Mouse (Mus musculus) forebrain, embryonic 10.5 days (tissue): ENCODE results near the gene Brca2. TPM values are rescaled to one million over a fixed set of nuclear protein-coding genes. Genes with fewer than 3 reads are reported as not detected.
"Not testable (repeated sequence)": the region's sequence is repeated elsewhere in the genome, so short reads cannot be mapped to it uniquely, and the experiment has no call there.

ENCODE experiments used
- DNase-seq: peaks from one replicate; pipeline ENCODE4 v3.0.0-alpha.2; 2017; ENCODE audit warnings: low spot score; ENCODE audit errors: extremely low spot score
- H3K27ac ChIP-seq: fragments of 300-500 bp; sonication (generic); 2 replicates; pipeline ENCODE4 v1.5.1; 2016; ENCODE audit warnings: mild to moderate bottlenecking
- H3K27me3 ChIP-seq: fragments of 300-500 bp; sonication (generic); 2 replicates; pipeline ENCODE4 v1.6.1; 2016; ENCODE audit warnings: mild to moderate bottlenecking; ENCODE audit not compliant: poor library complexity, severe bottlenecking
- H3K36me3 ChIP-seq: fragments of 300-500 bp; sonication (generic); replicated peaks from 2 replicates; pipeline ENCODE4 v1.6.1; 2016; ENCODE audit warnings: mild to moderate bottlenecking, moderate library complexity
- H3K4me1 ChIP-seq: fragments of 300-500 bp; sonication (generic); 2 replicates; pipeline ENCODE4 v1.6.1; 2016
- H3K4me3 ChIP-seq: fragments of 300-500 bp; sonication (generic); 2 replicates; pipeline ENCODE4 v1.5.1; 2016; ENCODE audit warnings: mild to moderate bottlenecking, moderate library complexity
- H3K9me3 ChIP-seq: fragments of 300-500 bp; sonication (generic); 2 replicates; pipeline ENCODE4 v1.6.1; 2016; ENCODE audit warnings: mild to moderate bottlenecking, moderate library complexity
- WGBS: fragments of 180-500 bp; shearing (Covaris S2); methylation state at CpG from one replicate; pipeline ENCODE4 v1.1.7; 2016; 5-methylcytosine and 5-hydroxymethylcytosine counted together
- polyA plus RNA-seq: library from polyadenylated mRNA; unstranded; fragments of >200 nt; fragmentation: Nextera tagmentation; extraction: Ambion mirVana; gene quantifications from 2 replicates; pipeline ENCODE4 v1.2.1, GENCODE M21; 2016

The Brca2 gene
- polyA plus RNA-seq = 43.3 and 44.0 TPM in 2 replicates

GRCm38 (mm10) chr5:150521937-150522866, at the start of gene Brca2:
TSS of gene Brca2 (plus strand) at chr5:150522630.
- H3K27me3 ChIP-seq = no peaks in the 10 kb centered on the region
- WGBS = 6% methylated on average over 63 of the region's 63 CpGs
- peaks cover 18% of the 10 kb centered on the region for H3K36me3 ChIP-seq
- peak within 1 kb of the TSS; percentile 76 for H3K4me3 ChIP-seq
- no peaks in the 10 kb centered on the region for H3K9me3 ChIP-seq
- peak; percentile 92 for DNase-seq
- H3K27ac ChIP-seq = peak within 1 kb of the TSS; percentile 96
- peaks cover 19% of the 10 kb centered on the region for H3K4me1 ChIP-seq

GRCm38 (mm10) chr5:150477364-150477763, 45.1 kb upstream of the Brca2 start:
- H3K9me3 ChIP-seq = no peaks in the 10 kb centered on the region; the same call in 1 of the 2 replicates
- no peaks in the 10 kb centered on the region for H3K36me3 ChIP-seq
- H3K27ac ChIP-seq = no peak overlapping the region
- H3K4me3 ChIP-seq = no peak overlapping the region
- WGBS = 87% methylated on average over 4 of the region's 4 CpGs
- no peaks in the 10 kb centered on the region for H3K4me1 ChIP-seq
- H3K27me3 ChIP-seq = no peaks in the 10 kb centered on the region
- no peak for DNase-seq

- Histone ChIP-seq H3K36me3 (no peaks in the 10 kb centered on the region), H3K27me3 (no peaks in the 10 kb centered on the region), H3K27ac (no peak overlapping the region), H3K4me3 (no peak overlapping the region), H3K9me3 (no peaks in the 10 kb centered on the region; the same call in 1 of the 2 replicates), H3K4me1 (no peaks in the 10 kb centered on the region)
- no peak for DNase-seq
- 88% methylated on average over 4 of the region's 4 CpGs for WGBS
These were observed 43.8 kb upstream of the Brca2 start for GRCm38 (mm10) chr5:150478612-150479011.

- Histone ChIP-seq H3K9me3 (no peaks in the 10 kb centered on the region), H3K27ac (no peak overlapping the region), H3K4me1 (no peaks in the 10 kb centered on the region), H3K27me3 (no peaks in the 10 kb centered on the region), H3K36me3 (no peaks in the 10 kb centered on the region), H3K4me3 (no peak overlapping the region)
- whole genome bisulfite sequencing = 72% methylated on average over 3 of the region's 3 CpGs
- no peak for DNase-seq
These were observed 37.2 kb upstream of the Brca2 start for GRCm38 (mm10) chr5:150485198-150485597.

- H3K27me3 ChIP-seq = no peaks in the 10 kb centered on the region
- H3K4me1 ChIP-seq = no peaks in the 10 kb centered on the region
- 91% methylated on average over 3 of the region's 3 CpGs for WGBS
- H3K27ac ChIP-seq = no peak overlapping the region
- H3K36me3 ChIP-seq = no peaks in the 10 kb centered on the region
- DNase-seq = no peak
- no peak overlapping the region for H3K4me3 ChIP-seq
- H3K9me3 ChIP-seq = no peaks in the 10 kb centered on the region
These were observed 32.1 kb upstream of the Brca2 start for GRCm38 (mm10) chr5:150490285-150490684.

- DNase-seq = no peak
- H3K27me3 ChIP-seq = no peaks in the 10 kb centered on the region
- no peaks in the 10 kb centered on the region for H3K36me3 ChIP-seq
- H3K9me3 ChIP-seq = no peaks in the 10 kb centered on the region
- 81% methylated on average over 8 of the region's 8 CpGs for WGBS
- no peak overlapping the region for H3K27ac ChIP-seq
- no peaks in the 10 kb centered on the region for H3K4me1 ChIP-seq
- H3K4me3 ChIP-seq = no peak overlapping the region
These were observed 31.6 kb upstream of the Brca2 start for GRCm38 (mm10) chr5:150490821-150491220.

GRCm38 (mm10) chr5:150491573-150492173, 30.8 kb upstream of the Brca2 start:
- not testable (repeated sequence) for DNase-seq, H3K4me1 ChIP-seq, H3K4me3 ChIP-seq, H3K27me3 ChIP-seq, H3K27ac ChIP-seq, H3K36me3 ChIP-seq, H3K9me3 ChIP-seq
- WGBS = 83% methylated on average over 4 of the region's 4 CpGs

- H3K27ac ChIP-seq = no peak overlapping the region
- WGBS = 41% methylated on average over 6 of the region's 6 CpGs
- DNase-seq = peak; percentile 24
These were observed 26.6 kb upstream of the Brca2 start for GRCm38 (mm10) chr5:150495792-150496191.

GRCm38 (mm10) chr5:150510451-150511225, 11.8 kb upstream of the Brca2 start:
- DNase-seq = no peak
- no peak overlapping the region for H3K27ac ChIP-seq
- no peaks in the 10 kb centered on the region for H3K27me3 ChIP-seq
- no peaks in the 10 kb centered on the region for H3K36me3 ChIP-seq
- 89% methylated on average over 6 of the region's 6 CpGs for WGBS
- H3K4me3 ChIP-seq = no peak overlapping the region
- no peaks in the 10 kb centered on the region for H3K4me1 ChIP-seq
- no peaks in the 10 kb centered on the region for H3K9me3 ChIP-seq

More at GRCm38 (mm10) chr5:150495792-150496191, 26.6 kb upstream of the Brca2 start:
- H3K4me3 ChIP-seq = no peak overlapping the region
- H3K9me3 ChIP-seq = no peaks in the 10 kb centered on the region
- H3K36me3 ChIP-seq = no peaks in the 10 kb centered on the region
- H3K4me1 ChIP-seq = no peaks in the 10 kb centered on the region
- H3K27me3 ChIP-seq = no peaks in the 10 kb centered on the region

- no peak overlapping the region for H3K27ac ChIP-seq
- H3K4me1 ChIP-seq = no peaks in the 10 kb centered on the region; the same call in 1 of the 2 replicates
- no peaks in the 10 kb centered on the region for H3K27me3 ChIP-seq
- 73% methylated on average over 4 of the region's 4 CpGs for WGBS
- H3K9me3 ChIP-seq = no peaks in the 10 kb centered on the region
- no peak for DNase-seq
- H3K4me3 ChIP-seq = no peak overlapping the region
- no peaks in the 10 kb centered on the region for H3K36me3 ChIP-seq
These were observed 9.2 kb upstream of the Brca2 start for GRCm38 (mm10) chr5:150513264-150513663.

GRCm38 (mm10) chr5:150514027-150514426, 8.4 kb upstream of the Brca2 start:
- no peaks in the 10 kb centered on the region for H3K36me3 ChIP-seq
- no peaks in the 10 kb centered on the region for H3K9me3 ChIP-seq
- 85% methylated on average over 1 of the region's 1 CpGs for WGBS
- H3K27me3 ChIP-seq = no peaks in the 10 kb centered on the region
- no peak for DNase-seq
- H3K27ac ChIP-seq = no peak overlapping the region
- no peaks in the 10 kb centered on the region; the same call in 1 of the 2 replicates for H3K4me1 ChIP-seq
- no peak overlapping the region for H3K4me3 ChIP-seq

GRCm38 (mm10) chr5:150518064-150518463, 4.4 kb upstream of the Brca2 start, which contains the start of gene Zar1l:
TSS of gene Zar1l (minus strand) at chr5:150518164.
- DNase-seq = no peak
- 52% methylated on average over 4 of the region's 4 CpGs for WGBS
- H3K4me3 ChIP-seq = no peak within 1 kb of the TSS
- H3K27me3 ChIP-seq = no peaks in the 10 kb centered on the region
- no peaks in the 10 kb centered on the region for H3K36me3 ChIP-seq
- H3K27ac ChIP-seq = no peak within 1 kb of the TSS
- no peaks in the 10 kb centered on the region for H3K9me3 ChIP-seq
- H3K4me1 ChIP-seq = peaks cover 8% of the 10 kb centered on the region
